Mouse (Mus musculus): Measurements from ENCODE around the gene Pfkm. TPM values are rescaled to one million over a fixed set of nuclear protein-coding genes. Genes with fewer than 3 reads are reported as not detected.

Gene Pfkm
- total RNA-seq, 4 experiments from 2014 or later, result 332 to 357 (median 349) TPM

DNA sequence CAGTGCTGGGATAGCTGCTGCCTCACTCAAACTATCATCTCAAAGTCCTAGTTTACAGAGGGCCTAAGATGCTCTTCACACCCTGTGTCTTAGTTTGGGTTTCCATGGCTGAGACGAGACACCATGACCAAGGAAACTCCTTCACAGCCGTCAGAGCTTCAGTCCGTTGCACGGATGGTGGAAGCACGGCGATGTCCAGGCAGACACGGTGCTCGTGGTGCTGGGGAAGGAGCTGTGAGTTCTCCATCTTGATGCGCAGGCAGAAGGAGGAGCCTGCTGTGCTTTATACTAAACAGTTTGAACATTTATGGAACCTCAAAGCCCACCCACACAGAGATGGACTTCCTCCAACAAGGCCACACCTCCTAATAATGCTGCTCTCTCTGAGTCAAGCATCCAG, 44.5 kb downstream of the Pfkm start:
- no peak for DNase-seq (ENCODE audit: low spot score in 2 of 2)

DNA sequence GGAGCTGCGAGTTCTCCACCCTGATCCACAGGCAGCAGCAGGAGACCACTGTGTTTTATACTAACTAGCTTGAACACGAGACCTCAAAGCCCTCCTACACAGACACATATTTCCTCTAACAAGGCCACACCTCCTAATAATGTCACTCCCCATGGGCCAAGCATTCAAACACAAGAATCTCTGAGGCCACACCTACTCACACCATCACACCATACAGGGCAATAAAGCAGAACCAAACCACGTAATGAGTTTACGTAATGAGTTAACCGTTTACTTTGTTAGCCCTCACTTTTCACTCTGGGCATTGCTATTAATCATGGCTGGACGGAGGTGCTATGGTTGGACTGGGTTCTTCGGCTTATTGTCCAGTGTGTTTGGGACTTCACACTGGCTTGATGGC, 47.4 kb downstream of the Pfkm start:
- no peak for DNase-seq (ENCODE audit: low spot score in 2 of 2)

DNA sequence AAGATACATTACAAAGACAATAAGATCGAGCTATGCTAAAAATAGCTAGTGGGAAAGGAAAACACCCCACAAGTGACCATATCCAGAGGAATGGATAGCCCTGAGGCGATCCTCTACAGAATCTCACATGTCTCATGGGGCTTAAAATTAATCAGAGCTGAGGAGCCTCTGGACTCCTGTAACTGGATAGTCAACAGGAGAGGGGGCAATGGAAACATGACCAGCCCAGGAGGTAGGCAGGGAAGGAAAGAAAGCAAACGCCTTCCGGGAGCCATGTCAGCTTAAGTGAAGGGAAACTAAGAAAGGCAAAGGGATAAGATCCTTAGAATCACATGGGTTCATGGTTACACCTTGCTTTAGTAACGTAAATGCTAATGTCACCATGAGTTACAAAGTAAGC, 48.4 kb downstream of the Pfkm start:
- no peak for DNase-seq (ENCODE audit: low spot score in 2 of 2)

DNA sequence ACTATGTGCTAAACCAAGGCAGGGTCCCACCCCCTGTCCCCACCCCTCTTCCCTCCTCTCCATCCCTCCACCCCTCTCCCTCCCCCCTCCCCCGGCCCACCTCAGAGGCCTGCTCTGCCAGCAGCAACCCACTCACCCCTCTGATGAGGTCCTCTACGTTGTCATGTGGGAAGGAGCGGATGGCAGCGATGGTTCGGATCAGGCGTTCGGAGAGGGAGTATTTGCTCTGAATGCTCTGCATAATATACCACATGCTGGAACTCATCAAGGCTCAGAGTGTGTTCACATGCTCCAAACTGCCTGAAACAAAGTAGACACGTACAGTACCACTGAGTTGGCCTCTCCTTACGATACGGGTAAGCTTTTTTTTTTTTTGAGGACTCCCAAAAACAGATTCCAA, 50.1 kb downstream of the Pfkm start:
- no peak for DNase-seq (ENCODE audit: low spot score in 2 of 2)

DNA sequence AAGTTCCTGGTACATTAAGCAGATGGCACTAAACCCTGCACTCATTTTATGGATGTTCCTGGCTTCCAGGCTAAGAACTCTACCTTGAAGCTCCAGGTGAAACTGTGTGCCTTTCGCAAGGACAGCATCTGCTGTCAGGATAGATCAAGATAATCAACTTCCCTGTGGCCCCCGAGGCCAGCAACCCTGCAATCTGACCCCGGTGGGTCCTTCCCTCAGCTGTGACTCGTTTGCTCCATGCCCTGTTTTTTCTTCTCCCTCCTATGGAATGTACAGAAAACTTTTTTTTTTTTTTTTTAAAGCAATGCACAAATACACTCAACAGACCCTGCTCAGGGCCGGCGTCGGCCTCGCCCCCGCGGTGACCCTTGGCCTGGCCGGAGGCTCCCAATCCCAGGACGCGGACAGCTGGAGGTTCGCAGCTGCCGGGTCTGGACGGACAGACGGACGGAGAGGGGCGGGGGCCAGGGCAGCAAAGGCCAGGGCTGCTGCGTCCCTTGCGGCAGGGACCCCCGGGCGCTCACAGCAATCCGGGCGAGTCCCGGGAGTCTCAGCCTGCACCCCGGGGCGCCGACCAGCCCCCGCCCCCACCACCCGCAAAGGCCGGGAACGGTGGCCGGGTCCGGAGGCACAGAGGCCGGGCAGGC, 52.6 kb downstream of the Pfkm start:
- DNase-seq (ENCODE audit: low spot score in 2 of 2), result no peak

DNA sequence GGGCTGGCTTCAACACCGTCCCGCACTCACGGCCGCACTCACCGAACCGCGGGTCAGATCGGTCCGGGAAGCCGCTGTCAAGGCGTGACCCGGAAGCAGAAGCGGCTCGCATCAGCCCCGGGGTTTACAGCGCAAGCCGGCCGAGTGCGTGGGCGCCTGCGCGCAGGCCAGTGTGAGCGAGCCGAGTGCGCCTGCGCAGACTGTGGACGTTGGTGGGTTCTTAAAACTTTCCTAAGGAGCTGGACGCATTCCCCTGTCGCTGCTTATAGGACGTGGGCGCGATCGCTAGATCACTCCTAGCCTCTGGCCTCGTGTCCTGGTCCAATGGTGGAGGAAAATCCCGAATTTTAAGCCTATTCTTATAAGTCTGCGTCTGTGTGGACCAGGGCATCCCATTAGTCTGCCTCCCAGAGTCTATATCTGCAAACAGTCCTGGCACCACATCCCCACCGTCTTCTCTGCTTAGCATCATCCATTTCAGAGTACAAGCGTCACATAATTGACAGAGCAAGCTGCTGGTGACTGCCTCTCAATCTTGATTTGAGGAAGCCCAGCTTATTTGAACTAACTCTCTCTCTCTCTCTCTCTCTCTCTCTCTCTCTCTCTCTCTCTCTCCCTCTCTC, 53.3 kb downstream of the Pfkm start:
- DNase-seq (ENCODE audit: low spot score in 2 of 2), result peak; percentile 90 to 95

DNA sequence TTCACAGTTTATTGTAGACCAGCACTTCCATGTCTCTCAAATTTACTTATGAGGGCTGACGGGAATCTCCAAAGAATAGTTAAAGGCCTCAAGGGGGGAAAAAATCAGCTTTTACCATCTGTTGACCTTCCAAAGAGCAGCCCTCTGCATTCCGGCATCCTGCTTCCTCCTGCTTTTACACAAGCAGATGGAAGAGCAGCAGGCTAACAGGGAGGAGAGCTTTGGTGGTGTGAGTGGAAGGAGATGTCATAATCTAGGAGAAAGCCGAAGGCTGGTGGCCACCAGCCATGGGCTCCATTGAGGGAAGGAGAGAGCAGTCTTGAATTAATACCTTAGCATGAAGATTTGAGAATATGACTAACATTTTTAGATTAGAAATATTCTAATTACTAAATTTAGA, 56.0 kb downstream of the Pfkm start:
- no peak for DNase-seq (ENCODE audit: low spot score in 2 of 2)

DNA sequence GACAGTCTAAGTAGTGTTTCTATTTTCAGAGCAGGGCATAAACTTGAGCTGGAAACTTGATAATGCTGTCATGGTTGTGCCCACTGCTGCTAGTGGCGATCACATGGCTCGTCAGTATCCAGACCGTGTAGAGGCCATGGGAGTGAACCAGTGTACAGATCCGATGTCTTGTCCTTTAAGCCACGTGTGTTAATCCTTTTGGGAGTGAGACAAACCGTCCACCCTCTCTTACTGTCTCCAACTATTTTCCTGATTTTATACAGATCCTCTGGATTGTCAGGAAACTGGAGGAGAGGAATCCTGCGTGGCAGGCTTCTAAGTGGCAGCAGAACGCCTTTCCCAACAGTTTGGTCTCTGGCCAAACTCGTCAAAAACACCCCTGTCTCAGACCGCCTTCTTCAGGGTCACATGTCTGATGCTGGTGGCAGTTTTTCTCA, 56.8 kb downstream of the Pfkm start:
- no peak for DNase-seq (ENCODE audit: low spot score in 2 of 2)

DNA sequence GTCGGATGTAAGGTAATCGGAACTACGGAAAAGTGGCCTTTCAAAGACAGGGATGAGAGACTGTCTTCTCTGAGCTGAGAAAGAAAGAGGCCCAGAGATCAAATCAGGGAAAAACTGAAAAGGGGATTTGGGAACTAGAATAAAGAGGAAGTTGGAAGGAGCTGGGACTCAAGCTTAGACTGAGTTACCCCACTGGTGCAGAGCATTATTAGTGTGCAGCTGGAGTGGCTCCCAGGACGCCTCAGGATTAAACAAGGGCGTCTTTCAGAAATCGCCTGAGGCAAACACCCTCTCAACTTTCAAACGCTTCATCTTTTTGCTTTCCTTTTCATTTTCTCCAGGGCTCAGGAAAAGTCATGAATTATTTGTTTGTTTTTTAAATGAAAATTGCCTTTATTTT, 60.5 kb downstream of the Pfkm start:
- DNase-seq (ENCODE audit: low spot score in 2 of 2), result no peak

DNA sequence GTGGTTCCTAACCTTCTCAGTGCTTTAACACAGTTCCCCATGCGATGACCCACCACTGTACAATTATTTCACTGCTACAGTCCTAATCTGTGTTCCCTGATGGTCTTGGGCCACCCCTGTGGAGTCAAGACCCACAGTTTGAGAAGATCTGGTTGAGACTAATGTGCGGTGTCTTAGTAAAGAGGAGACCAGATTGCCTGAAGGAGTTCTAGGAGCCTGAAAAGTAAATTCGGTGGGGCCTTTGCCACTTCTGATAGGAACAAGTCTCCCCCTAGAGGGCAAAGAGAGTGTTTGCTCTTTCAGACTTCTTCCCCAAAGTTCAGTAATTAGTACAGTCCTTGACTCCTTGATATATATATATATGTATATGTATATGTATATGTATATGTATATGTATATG, 61.2 kb downstream of the Pfkm start:
- no peak for DNase-seq (ENCODE audit: low spot score in 2 of 2)

DNA sequence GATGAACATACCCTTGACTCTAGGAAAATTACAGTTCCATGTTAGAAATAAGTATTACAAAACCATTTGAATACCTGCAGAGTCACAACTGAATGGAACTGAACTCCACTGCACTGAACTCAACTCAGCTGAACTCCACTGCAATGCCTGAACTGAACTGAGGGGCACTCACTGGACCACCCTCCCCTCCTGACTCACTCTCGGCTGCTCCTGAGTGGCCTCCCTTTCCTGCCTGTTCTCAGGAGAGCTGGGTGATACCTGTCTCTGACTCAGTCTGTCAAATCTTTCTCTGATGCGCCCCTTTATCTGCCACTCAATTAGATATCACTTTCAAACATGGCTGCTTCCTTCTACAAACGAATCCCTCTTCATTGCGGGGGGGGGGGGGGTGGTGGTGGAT, 61.8 kb downstream of the Pfkm start:
- DNase-seq (ENCODE audit: low spot score in 2 of 2), result no peak

DNA sequence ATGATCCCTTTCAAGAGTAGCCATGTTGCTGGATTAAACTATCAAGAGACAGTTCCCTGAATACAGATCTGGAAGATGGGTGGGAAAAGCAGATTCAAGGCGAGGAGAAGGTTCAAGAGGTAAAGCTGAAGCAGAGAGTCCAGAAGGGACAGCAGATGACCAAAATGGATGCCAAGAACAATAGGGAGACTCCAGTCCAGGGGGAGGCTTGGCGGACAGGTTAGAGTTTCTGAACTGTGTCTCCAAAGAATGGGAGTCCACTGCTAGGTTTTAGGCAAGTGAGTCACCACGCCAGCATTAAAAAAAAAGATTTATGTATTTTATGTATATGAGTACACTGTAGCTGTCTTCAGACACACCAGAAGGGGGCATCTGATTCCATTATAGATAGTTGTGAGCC, 62.2 kb downstream of the Pfkm start:
- DNase-seq (ENCODE audit: low spot score in 2 of 2), result no peak

DNA sequence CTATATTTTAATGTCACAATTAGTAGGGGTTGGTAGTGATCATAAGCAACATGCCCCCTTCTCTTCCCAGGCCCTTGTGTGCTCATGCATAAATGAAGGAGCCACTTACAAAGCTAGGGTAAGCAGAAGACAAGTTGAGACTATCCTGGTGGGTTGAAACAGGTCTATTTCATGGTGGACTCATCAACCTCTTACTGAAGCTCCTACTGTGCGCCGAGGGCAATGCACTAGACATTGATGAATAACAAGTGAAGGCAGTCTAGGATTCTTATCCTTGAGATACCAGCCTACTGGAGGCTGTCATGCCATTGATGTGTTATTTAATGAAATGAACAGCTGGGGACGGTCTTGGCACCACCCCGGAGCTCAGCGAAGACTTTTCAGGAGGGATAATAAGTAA, 62.9 kb downstream of the Pfkm start:
- no peak for DNase-seq (ENCODE audit: low spot score in 2 of 2)

DNA sequence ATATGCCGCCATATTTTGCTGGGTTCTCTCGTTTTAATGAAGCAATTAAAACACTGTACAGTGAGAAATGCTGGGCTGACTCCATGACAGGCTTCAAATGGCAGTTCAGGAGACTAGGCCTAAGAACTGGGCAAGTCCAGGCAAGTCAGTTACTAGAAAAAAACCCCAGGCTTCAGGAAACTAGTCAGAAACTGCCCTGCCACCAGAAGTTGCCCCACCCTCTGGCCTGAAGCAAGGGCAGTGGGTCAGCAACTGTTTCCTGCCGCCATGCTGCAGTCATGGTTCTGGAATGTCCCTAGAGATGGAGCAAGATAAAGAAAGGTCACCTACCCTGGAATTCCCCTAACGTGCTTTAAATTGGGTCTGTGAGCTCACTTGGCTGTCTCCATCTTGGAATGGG, 63.6 kb downstream of the Pfkm start:
- no peak for DNase-seq (ENCODE audit: low spot score in 2 of 2)

DNA sequence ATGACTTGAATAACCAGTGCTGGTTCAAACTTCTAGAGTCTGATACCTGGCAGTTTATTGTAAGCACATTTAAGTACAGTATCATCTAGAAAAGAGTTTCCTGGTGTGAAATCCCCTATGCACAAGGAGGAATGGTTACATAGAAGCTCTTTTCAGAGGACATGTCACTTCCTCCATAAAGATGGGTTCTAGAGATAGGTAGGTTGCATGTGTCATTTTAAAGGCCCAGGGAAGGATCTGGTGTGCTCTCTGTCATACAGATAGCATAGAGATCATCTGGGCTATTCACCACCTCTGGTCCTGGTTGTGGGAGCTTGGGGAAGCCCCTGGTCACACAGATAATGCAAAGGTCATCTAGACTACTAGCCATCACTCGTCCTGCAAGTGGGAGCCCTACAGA, 64.9 kb downstream of the Pfkm start:
- no peak for DNase-seq (ENCODE audit: low spot score in 2 of 2)

DNA sequence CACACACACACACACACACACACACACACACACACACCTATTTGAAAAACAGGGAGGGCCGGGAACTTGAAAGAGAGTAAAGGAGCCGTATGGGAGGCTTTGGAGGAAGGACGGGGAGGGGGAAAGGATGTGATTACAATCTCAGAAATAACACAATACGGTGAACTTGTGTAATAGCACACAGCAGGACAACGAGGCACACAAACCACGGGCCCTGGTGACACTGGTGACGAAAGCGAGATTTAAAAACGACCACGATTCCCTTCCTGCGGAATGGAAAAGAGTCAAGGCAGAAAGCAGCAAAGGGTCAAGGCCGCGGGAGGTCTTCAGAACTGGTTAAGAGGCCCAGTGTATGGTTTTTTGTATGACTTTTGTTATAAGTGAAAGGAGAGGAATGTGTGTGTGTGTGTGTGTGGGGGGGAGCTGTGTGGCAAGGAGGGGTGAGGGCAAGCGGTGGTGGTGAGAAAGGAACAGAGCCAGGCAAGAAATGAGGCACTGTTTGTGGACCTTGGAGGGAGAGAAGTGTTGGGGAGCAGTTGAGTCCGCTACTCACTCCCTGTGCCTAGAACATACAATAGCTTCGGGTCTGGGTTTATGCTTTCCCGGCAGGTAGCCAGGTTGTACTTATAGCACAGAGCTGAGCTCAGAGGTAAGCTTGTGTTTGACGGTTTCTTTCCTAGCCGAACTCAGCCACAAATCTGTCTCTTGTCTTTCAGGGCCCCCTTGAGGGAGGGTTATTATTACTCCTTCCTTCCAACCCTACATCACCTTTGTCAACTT, 68.8 kb downstream of the Pfkm start:
- no peak for DNase-seq (ENCODE audit: low spot score in 2 of 2)

DNA sequence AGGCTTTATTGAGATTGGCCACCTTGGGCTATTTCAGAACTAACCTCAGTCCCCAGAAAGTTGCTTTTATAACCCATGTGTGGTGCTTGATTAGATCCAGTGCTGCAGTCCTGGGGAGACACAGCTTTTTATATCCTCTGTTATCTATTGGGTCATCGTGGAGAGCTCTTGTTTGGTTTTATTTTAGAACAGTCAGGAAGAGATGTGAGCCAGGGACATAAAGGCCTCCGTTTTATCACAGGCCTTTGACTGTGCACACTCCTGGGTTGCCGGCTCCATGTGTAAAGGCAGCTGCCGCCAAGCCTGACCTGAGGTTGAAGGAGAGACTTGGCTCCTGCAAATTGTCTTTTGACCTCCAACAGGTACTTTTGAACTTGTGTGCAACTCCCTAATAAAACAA, 70.2 kb downstream of the Pfkm start:
- DNase-seq (ENCODE audit: low spot score in 2 of 2), result no peak

DNA sequence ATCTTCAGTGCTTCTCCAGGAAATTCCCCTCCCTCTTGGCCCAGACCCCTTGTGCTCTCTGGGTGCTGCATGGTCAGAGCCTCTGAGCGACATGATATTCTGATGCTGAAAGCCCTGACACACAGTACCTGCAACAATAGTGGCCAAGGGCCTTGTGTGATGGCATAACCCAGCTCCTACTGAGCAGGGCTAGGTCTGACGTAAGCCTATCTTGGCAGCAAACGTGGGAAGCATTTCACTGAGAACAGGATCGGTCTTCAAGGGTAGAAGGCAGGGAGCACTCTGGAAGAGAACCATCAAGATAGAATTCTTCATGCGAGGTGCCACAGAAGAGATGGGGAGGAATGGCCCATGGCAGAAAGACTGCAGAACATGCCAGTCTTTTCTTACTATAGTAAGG, 73.1 kb downstream of the Pfkm start, which contains the start of gene Asb8:
TSS of gene Asb8 (minus strand) at position 101 of the 400 bp plus-strand sequence.
- no peak for DNase-seq (ENCODE audit: low spot score in 2 of 2)

DNA sequence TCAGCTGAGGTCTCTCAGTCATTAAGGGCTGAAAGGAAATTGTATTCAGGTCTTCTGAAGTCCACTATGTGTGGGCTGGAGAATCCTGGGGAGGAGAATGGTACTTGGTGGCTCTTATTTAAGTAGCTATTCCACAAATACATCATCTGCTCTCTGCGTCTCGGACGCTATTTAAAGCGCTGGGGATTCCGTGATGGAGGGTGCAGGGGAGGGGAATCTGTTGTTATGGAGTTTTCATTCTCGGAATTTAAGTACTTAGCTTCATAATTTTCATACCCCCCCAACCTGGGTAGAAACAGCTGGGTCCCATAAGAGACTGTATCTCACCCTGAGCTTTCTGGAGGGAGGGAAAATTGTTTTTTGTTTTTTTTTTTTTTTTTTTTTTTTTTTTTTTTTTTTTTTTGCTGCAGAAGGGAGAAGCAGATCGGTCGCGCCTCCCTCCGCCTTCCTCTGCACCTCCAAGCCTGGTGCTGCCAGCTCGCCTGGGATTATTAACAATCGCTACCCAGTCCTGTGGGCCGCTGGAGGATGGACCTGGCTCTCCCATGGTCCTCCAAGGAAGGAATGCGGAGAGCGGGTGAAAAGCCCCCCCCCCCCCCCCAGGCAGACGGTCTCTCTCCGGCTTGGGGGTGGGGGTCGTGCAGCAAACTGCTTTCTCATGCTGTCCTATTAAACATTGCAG, 74.7 kb downstream of the Pfkm start, which contains the start of gene Ccdc184:
TSS of gene Ccdc184 (plus strand) at position 196 of the 682 bp plus-strand sequence.
- no peak for DNase-seq (ENCODE audit: low spot score in 2 of 2)

DNA sequence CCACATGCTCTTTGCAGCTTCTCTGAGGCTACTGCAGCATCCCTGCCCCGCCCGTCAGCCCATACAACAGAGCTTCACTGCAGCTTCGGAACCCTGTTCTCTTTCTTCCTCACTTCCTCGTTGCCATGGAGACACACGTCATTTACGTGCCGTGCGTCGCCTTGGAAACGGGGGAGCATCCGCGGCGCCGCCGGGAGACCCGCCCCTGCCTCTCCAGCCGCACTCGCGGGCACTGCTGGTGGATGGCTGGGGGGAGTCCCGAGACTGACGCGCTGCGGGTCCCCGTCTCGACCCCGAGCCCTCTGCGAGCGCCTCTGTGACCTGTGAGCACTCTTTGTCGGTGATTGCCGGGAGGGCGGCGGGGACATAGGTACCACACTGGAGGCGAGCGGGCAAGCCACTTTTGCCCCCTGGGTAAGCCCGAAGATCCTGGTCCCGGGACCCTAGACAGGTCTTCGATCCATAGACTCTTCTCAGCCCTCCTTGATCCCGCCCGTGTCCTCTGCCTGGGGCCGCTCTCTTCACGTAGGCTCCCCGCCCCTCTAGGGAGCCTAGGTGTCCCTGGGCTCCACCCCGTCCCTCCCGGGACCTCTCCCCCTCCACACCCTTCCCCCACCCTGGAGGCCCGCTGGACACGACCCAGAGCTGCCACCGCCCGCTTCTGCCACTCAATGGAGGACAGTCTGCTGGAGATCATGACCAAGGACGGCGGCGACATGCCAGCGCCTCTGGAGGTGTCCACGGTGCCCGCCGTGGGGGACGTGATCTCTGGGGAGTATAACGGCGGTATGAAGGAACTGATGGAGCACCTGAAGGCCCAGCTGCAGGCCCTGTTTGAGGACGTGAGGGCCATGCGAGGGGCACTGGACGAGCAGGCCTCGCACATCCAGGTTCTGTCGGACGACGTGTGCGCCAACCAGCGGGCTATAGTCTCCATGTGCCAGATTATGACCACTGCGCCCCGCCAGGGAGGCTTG, 75.5 kb downstream of the Pfkm start:
- peak; percentile 89 to 90 for DNase-seq (ENCODE audit: low spot score in 2 of 2)

DNA sequence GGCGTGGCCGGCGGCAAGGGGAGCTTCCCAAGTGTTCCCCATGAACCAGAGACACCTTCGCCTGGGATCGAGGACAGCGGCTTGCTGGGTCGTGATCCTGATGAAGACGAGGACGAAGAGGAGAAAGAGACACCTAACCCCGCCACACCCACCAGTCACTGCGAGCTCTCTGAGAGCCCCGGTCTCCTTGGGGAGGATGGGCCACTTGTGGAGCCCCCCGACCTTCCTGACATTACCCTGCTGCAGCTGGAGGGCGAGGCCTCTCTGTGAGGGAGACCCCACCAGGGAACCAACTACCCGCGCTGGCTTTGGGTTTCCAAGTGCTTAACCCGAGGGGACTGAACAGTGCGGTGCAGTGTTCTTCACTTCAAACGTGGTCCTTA, 76.2 kb downstream of the Pfkm start:
- no peak for DNase-seq (ENCODE audit: low spot score in 2 of 2)

All from layer of hippocampus, adult 8-10 months (tissue).